Mouse (Mus musculus) olfactory bulb, adult 2 months (tissue): ENCODE data around the gene Cfc1.

Source experiments
- CTCF ChIP-seq: fragments of 200-500 bp; IDR thresholded peaks from 2 replicates; pipeline ENCODE4 v1.5.1; 2012; ENCODE audit warnings: low read depth, mild to moderate bottlenecking, low read length, moderate library complexity; ENCODE audit not compliant: insufficient read depth
- POLR2A ChIP-seq: fragments of 200-500 bp; IDR thresholded peaks from 2 replicates; pipeline ENCODE4 v1.6.1; 2012; ENCODE audit warnings: mild to moderate bottlenecking, low read depth, low read length, moderate library complexity; ENCODE audit not compliant: insufficient read depth

- no peak for TF ChIP-seq CTCF
- TF ChIP-seq POLR2A: no peak
These were observed 1.5 kb downstream of the Cfc1 start for GRCm38 (mm10) chr1:34536767-34537485.
